Mouse (Mus musculus) cerebellum, postnatal 10 days (tissue): Measurements from ENCODE around the gene Grm8.

Experiments used
- DNase-seq, 2 experiments: peaks; one replicate each; pipeline ENCODE4 v3.0.0; 2021; ENCODE audit warnings: mixed read lengths in 2 of 2

The Grm8 gene

DNA sequence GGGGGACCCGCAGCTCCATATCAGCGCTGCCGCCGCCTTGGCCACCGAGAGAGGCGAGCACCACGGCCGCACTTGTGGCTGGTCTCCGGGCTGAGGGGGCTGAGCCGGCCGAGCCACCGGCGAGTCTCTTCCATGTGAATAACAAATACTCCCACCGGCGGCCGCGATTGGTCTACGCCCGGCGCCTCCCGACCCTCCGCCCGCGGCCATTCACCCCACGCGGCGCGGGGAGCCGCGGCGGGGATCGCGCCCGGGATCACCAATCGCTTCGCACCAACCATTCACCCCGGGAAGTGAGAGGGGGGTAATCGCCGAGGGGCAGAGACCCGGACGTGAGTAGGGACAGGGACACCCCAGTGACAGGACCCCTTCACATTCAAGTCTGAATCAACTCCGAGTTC lies at the start of gene Grm8:
TSS of gene Grm8 (minus strand) at position 178 of the 401 bp plus-strand sequence.
- peak; percentile 61 to 67 for DNase-seq

DNA sequence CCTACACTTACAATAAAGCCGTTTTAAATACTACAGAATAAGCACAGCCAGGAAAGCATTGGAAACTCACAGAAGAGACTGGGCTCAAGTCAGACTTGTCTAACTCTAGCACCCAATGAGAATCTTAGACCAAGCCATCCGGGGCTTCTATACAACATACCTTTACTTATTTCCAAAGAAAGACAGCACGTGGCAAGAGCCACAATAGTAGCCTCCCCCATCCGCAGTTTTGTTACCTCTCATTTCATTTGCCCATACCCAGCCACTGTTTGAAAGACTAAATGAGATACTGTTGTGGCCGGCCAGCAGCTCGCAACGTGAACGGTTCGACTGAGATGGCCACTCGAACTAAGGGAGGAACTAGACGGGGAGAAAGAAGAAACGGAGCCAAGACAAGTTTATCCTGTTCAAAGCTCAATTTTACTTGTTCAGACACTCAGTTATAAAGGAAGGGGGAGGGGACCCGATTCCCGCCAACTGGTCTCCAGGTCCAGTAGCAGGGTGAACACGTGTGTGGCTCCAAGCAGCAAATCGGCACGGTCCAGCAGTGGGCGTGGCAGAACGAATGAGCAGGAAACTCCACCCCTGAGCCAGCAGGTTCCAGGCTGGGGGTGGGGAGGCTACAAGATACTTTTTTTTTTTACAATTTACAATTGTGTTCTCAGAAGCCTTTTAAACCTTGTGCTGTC lies 35.0 kb upstream of the Grm8 start:
- DNase-seq, result no peak

DNA sequence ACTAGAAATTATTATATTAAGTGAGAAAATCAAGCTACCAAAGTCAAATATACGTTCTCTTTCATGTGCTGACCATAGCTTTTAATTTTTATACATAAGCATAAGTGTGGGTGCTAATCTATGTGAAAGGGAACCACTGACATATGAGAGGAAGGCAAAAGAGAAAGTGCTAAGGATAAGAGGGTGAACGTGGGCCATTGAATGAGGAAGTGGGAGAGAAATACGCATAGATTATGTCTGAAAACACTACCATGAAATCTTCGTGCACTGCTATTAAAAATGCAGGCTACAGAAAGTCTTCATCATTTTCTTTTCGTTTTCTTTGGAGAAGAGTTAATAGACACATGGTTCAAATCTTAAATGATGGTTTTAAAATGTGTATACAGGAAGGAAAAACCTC lies 25.4 kb upstream of the Grm8 start:
- no peak for DNase-seq

DNA sequence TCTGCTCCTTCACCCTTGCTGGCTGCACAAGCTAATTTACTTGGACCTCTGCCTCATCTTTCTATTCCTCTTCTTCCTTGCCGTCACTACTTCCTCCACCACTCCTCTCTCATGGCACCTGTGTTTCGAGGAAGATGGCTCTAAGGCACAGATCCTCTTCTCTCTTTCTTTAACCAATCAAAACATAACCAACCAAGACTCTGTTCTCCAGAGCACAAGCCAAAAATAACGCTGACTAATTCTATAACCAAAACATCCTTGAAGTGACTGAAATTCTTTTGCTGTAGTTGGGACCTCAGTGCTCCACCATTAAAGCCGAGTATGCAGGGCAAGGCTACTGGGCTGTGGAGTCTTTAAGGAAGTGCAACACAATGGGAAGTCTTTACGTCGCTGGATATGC lies 11.5 kb upstream of the Grm8 start:
- DNase-seq, result no peak

DNA sequence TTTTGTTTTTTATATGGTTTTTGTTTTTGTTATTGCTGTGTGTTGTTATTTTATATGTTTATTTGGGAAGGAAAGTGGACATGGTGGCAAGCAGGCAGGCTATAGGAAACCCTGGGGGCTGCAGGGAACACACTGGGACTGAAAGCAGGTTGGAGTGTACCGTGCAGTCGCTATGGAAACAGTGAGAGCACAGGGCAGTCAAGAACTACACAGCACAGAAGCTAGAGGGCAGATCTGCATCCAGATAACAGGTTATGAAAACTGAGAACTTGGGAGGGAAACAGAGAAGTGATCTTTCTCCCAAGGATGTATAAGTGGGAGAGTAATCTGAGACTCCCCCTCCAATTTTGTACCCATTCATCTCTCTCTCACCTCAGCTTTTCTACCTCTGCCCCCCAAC lies 7.4 kb upstream of the Grm8 start:
- DNase-seq, result peak; percentile 13 to 23

DNA sequence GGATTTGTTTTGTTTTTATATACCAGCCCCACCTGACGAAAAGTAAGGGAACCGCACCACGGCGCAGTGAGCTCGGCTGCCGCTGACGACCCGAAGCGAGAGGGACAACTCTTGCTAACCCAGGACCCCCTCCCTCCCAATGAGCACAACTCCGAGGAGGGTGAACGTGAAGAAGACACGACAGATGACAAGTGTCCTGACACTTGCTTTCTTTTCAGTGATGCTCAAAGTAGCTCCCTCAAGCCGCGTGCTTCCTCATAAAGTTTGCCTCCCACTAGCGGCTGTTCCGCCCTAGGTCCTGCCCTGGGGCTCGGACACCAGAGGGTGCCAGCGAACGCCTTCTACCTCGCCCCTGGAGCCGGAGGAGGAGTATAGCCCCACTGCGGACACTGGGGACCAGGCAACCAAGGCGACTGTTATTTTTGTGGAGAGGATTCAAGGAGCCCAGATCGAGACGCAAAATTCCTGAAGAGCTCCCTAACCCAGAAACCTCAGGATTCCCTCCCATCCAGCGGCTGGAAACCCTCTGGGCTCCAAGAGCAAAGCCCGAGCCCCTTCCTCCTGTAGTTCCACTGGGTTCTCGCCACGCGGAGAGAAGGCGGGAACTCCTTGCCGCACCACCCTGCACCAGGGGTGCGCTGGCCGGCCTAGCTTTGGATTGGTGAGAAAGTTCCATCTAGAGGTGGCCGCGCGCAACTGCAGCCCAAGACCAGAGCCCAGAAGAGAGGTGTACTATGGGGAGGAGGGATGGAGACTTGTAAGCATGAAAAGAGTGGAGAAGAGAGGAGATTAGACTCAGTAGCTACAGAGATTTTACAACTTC lies 644 bp upstream of the Grm8 start:
- DNase-seq, result peak; percentile 92 to 94

DNA sequence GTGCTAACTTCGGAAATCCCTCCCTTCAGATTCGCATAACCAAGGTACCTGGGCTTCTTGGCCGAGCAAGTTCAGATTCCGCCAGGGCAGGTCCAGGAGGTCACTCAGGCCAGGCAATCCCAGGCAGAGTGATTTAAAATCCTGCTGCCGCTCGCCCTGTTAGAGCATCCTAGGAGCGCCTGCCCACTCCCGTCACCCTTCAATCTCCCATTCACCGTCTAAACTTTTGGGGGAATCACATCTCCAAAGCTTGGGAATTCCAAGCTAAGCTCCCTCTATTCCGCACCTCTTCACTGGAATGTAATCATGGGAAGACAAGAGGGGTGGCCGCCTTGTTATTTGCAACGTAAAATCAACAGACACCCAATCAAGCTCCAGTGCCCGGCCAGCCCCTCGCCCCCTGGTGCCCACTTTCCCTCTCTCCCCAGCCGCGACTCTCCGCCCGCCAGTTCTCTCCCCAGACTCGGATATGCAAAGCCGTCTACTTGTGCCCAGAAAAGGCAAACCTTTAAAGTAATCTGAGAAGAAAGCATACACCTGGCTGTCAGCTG lies 652 bp downstream of the Grm8 start:
- peak; percentile 49 to 62 for DNase-seq

DNA sequence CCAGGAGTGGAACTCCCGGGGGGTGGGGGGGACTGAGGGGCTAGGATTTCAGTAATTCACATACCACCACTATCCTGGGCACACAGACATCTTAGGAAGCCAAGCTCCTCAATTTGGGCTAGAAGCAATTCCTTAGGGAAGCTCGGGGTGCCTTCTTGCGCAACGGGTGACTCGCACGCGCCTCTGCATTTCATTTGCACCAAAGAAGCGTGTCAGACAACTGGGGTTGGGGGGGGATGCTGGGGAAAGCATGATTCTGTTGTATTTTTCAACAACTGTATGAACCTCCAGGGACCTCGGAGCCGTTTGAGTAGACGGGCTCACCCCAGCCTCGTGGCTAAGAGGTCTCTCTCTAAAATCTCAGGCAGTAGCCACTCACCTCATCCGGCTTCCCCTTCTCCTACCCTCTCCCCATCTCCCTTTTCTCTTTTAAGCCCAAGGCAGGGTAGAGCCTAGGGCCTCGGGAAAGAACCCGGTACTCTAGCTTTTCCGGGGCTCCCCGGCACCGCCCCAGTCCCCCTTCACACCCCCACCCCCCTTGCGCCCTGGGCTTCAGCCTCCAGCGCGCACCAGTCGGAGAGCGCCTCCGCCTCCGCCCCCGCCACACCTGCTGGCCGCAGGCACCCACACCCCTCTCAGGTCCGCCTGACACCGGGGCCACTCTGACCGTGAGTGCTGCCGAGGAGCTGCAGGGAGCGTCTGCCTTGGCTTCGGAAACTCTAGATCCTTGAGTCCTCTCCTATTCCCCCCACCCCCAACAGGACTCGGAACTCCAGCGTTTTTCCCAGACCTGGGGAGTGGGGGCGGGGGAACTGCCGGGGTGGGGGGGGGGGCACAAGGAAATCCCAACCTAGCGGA lies 1.5 kb downstream of the Grm8 start:
- DNase-seq, result peak; percentile 19 to 20

DNA sequence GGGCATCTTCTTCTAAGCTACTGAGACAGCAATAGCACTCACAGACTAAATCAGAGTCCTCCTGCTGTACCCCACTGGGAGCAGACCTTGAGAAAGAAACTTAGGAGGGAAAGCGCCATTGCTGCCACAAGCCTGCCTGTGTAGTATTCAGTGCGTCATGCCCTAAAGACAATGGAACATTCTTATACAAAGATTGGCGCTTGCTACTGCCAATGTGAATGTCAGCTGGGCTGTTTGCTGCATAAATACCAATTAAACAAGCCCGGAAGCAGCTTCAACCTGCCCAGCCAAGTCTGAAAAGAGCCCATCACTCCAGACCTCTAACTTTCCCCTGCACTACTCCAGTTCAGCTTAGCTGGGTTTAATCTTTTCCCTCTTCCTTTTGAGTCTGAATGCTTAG lies 2.9 kb downstream of the Grm8 start:
- DNase-seq, result no peak

DNA sequence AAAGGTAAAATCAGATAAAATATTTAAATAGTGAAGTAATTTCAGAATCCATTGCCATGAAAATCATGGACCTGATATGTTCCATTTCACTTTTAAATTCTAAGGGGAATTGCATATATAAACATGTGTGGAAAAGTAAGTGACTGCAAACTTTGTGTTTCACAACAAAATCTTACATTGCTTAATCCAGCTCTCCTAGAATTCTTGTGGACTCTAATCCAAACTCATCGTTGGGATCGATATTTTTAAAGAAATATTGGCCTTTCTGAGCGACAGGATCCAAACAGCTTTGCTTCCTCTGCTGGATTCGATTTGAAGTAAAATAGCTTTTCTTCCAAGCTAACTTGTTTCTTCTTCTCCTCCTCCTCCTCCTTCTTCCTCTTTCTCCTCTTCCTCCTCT lies 6.1 kb downstream of the Grm8 start:
- DNase-seq, result no peak

DNA sequence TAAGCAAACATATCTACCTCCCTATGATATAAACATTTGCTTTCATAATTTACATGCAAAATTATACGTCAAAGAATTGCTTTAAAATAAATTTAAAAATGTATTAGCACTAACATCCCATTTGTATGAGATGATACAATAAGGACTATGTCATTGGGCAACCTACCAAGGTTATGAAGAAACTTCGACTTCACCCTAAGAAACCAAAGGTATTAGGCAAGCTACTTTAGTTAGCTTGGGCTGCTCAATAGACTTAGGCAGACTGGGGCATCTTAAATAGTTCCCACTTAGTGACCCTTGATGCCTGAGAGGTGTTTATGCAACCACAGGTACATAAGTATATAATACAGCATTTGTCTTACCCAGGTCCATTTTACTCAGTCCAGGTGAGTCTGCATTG lies 19.5 kb downstream of the Grm8 start:
- DNase-seq, result no peak

DNA sequence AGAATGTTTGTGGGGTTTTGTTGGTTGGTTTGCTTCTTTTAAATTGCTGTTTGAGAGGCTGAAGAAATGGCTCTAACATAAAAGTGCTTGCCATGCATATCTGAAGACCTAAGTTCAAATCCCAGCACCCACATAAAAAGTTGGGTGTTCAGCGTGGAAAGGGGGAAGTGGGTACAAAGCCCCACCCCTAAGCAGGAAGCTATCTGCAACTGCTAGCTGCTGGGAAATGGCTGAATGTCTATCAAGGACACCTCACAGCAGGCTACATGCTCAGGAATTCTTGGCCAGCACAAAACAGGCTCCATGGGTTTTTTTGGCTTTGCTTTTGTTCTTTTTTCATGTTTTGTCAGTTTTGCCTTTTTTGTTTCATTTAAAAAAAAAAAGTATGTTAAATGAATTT lies 20.1 kb downstream of the Grm8 start:
- DNase-seq, result no peak

DNA sequence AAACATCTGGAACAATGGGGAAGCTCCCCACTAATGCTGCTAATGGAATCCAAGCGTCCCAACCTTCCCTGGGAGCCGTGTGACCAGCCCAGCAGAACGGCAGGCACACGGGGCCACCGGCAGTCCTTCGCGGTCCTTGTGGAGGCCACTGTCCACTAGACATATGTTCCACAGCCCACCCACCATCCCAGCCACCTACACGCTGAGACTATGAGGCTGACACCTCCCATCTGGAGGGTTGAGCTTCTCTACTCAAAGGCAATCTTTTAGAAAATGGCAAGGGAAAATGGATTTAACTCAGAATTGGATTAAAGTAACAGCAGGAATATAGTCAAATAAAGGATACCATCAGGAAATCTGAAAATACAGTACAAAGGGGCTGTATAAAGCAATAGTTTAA lies 23.4 kb downstream of the Grm8 start:
- no peak for DNase-seq

DNA sequence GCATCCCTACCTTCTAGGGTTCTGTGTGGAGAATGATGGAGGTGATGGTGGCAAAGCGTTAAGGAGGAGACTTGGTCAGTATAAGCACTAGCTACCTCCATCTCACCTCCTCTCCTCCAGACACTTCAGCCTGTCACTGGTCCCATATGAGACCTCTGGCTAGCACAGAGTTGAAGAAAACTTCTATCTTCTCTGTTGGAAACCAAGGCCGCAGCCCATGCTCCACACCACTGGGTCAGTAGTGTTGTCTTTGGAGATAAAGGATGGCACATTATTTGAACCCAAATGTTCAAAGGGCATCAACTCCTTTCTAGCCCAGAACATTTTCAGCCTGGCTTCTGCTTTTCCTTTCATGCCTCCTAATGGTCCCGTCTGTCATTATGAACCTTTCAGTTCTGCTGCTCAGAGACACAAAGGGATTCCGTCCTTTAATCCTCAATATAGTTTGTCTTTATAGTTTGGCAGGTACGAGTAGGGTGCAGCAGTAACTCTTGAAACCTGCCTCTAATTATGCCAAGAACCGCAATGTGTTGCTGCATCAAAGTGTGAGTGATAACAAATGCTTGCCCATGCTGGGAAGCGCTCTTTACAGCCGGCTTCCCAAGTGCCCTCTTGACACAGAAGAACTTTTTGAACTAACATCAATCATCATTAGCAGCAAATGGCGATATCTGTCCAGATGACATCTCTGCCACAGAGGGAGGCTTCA lies 32.2 kb downstream of the Grm8 start:
- DNase-seq, result no peak

DNA sequence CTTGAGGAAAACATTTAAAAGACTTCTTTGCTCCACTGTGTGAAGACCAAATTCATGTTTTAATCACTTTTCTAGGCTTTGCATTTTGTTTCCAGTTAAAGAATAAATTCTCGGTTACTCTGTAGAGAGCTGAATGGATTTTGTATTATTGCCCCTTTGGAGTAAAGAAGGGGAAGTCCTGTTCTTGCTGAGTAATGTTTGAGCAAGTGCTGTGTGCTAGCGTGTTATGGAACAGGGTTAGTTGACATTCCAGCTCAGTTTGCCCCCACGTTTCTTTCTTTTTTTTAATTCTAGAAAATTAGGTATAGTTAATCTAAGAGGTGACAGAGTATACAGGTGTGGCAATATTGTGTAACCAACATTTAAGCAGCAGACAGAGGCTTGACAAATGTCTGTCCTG lies 35.0 kb downstream of the Grm8 start:
- no peak for DNase-seq

DNA sequence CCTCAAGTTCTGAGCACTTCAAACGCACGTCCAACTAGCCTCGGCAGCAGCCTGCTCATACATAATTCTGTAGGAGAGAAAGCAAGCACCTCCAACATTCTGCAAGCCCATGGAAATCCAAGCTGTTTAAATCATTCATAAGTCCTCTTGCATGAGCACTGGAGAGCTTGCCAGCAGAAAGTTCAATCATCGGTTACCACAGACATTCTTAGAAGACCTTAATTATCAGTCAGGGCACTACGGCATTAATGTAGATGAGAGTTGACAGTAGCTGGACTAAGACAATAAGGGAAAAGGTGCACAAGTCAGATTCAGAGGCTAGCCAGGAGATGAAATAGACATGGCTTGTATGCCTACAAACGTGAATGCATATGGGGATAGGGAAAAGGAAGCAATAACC lies 42.5 kb downstream of the Grm8 start:
- DNase-seq, result no peak

DNA sequence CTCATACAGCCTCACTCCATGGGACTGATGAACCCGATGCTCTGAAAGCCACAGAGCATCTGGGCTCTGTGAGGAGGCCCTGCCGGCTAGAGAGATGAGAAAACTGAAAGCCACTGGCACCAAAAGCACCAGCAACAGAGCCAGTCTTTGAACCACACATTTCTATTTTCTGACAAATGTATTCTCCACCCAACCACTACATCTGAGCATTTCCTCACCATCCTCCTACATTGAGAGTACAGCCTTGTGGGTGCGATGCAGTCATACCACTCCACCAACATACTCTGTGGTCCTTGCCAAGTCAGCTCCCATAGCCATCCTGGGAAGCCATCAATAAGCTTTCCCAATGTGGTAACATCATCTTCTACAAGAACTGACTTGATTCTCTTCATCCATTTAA lies 43.1 kb downstream of the Grm8 start:
- DNase-seq, result no peak

DNA sequence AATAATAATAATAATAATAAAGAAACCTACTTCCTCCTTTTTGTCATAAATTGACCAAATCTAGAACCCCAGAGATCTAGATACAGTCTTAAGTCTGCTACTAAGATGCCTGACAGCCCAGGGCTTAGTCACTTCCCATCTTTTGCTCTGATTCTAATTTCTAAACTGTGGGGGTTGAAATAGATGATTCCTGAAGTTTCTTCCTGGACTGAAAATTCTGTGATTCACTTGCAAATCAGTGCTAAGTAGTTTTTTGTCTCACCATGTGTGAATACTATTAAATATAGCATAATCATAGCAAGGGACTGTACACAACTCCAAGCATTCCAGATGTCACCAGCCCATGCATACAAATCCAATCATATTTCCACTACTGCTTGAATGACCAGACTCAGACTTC lies 44.0 kb downstream of the Grm8 start:
- DNase-seq, result no peak

DNA sequence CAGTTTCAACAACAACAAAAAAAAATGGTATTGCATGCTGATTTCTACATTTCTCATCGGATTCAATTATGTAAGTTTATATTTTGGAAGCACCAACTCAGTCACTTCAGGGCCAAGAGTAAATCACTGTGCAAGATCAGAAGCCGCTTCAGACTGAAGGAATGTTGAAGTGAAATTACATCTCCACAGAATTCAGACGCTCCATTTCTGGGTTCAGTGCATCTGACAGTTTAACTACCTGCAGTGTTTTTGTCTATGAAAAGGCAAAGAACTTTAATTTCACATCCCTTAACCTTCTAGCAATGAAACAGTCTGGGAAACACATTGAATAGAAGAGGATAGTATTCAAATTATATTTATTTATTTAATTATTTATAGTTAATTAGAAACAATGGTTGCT lies 59.4 kb downstream of the Grm8 start:
- DNase-seq, result no peak

DNA sequence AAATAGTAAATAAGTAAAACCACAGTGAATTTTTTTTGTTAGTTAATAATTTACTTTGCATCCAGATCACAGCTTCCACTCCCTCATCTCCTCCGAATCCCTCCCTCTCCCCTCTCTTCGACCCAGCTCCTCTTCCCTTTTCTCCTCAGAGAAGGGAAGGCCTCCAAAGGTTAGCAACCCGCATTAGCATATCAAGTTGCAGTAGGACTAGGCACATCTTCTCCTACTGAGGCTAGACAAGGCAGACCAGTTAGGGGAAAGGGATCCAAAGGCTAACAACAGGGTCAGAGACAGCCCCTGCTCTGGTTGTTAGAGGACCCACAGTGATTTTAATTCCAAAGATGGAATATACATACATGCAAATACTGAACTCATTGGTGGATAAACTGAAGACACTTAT lies 60.5 kb downstream of the Grm8 start:
- no peak for DNase-seq

DNA sequence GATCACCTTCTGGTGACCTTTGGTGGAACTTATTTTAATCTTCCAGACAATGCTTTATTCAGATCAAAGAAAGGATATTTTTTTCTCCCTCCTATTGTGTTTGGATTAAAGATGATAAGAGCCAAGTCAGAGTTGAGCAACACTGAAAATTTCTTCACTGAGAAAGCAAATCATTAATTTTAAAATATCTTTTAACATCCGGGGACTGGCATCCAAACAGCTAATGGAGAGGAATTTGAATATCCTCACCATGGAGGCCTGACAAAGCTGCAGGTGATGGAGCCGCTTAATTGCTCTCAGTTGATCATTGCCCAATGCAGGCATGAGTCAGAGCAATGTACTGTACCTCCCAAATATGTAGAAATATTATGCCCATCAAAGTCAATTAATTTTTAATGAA lies 83.0 kb downstream of the Grm8 start:
- DNase-seq, result no peak

DNA sequence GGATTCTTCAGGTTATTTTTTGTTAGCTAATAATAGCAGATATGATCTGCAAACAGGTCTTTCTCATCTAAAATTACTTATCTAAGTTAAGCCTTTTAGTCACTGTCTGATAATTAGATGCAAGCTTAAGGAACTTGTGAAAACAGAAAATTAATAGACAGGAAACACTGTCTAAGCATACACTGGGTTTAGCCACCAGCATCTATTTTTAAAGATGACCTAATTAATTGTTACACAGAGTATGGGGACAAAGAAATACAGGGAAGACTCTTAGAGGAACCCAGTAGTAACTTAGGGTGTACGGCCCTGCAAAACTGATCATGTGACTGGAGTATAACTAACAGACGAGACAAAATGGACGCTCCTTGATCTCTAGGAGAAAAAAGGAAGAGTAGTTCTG lies 92.6 kb downstream of the Grm8 start:
- no peak for DNase-seq

DNA sequence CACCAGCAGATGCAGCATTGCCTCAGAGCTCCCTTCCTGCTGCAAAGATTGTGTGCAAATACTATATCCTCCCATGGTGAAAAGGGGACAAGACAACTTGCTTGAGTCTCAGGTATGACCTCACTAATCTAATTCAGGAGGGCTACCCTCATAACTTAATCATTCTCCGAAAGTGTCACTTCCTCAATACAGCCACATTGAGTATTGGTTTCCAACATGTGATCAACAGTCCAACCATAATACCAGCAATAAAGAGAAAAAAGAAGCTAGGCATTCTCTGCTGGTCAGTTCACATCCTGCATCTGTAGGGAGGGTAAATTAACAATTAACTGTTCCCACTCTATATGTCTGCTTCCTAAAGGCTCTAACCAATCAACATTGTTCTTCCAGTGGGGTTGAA lies 94.2 kb downstream of the Grm8 start:
- no peak for DNase-seq
